Mouse (Mus musculus): ENCODE data around the gene Gm45716. TPM values are rescaled to one million over a fixed set of nuclear protein-coding genes. Genes with fewer than 3 reads are reported as not detected.

The Gm45716 gene
- polyA plus RNA-seq, 1 experiment from 2014 or later: 25.0 TPM

DNA sequence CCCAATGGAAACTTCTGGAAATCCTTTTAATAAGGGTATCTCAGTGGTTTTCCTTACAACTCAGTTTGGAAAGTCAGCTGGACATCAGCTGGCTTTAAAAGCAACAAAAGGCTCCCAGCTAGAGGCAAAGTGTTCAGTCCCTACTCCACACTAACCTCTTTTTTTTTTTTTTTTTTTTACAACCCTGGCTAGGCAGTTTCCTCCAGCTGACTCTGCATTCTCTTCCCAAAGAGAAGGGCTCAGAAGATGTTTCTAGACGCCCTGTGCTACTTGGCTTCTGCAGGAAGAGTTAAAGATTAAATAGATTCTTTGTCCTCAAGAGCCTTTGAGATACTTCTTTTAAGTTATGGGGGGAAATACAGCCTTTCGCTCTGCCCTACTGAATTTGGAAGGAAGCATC is 33.3 kb downstream of the Gm45716 start:
- H3K27ac ChIP-seq (replicated peaks): no peak overlapping the region
- no peaks in the 10 kb centered on the region for H3K27me3 ChIP-seq
- no peaks in the 10 kb centered on the region for H3K9me3 ChIP-seq
- no peaks in the 10 kb centered on the region for H3K4me1 ChIP-seq (replicated peaks)
- H3K9ac ChIP-seq: no peak overlapping the region
- H3K4me3 ChIP-seq: no peak overlapping the region
- no peaks in the 10 kb centered on the region for H3K36me3 ChIP-seq
- WGBS: 19% methylated on average over 2 of the region's 2 CpGs
- ATAC-seq (ENCODE audit: low read depth): no peak
- H3K4me2 ChIP-seq: no peak overlapping the region

DNA sequence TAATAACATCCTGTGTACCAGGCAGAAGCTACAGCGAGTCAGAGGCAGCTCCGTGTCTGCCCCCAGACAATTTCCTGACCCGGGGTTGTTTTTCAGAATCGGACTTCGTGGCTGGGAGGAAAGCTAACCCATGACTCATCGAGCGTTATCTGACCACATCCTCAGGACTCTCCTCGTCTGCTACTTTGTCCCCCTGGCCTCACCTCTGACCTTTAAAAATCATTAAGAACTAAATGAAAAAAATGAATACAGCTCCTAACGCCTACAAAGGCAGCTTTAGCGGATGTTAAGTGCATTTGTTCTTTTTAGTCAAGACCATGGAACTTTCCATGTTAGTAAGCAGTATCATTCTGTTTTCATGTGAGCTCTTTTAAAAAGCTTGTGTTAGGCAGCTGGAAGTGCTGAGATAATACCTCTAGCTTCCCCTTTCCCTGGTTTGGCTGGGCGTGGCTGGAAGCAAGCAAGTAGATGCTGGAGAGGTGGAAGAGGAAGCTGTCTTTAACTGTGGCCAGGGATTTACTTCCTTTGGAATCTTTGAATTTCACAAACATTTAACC is 37.5 kb downstream of the Gm45716 start:
- H3K4me3 ChIP-seq: no peak overlapping the region
- H3K4me2 ChIP-seq: no peak overlapping the region
- peaks cover 6% of the 10 kb centered on the region; the same call in 1 of the 2 replicates for H3K4me1 ChIP-seq (replicated peaks)
- H3K36me3 ChIP-seq: no peaks in the 10 kb centered on the region
- H3K27me3 ChIP-seq: no peaks in the 10 kb centered on the region
- H3K9ac ChIP-seq: no peak overlapping the region
- no peaks in the 10 kb centered on the region for H3K9me3 ChIP-seq
- no peak for ATAC-seq (ENCODE audit: low read depth)
- 71% methylated on average over 11 of the region's 11 CpGs for WGBS
- H3K27ac ChIP-seq (replicated peaks): no peak overlapping the region

DNA sequence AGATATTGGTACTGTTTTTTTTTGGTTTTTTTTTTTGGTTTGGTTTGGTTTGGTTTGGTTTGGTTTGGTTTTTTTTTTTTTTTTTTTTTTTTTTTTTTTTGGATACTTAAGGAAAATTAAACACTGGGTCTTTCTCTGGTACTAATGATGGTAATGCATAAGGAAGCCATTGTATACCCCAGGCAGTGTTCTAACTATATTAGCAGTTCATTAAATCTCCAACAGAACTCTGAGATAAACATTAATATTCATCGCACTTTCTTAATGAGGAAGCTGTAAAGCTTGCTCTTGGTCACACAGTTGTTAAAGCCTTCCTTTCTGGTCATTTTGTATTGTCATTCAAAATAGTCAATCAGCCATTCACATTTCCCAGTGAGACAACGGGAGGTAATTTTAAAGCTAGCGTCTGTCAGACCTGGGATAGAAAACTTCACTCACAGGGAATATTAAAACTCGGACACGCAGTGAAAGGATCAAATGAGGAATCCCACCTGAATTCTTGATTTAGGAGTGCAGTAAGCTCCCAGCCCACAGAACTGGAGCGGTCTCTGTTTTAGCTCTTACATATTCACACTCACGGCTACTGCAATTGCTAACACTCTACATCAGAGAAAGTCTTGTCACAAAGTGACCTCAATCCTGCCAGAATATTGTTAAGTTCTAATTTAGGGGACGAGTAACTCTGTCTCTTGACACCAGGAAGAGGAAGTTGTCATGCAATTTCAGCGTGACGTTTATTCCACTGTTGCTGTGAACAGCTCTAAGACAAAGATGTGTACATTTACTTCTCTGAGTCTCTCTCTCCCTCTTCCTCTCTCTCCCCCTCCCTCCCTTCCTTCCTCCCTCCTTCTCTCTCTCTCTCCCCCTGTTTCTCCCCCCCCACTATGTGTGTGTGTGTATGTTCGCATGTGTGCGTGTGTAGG is 39.8 kb downstream of the Gm45716 start:
- no peaks in the 10 kb centered on the region for H3K36me3 ChIP-seq
- H3K4me1 ChIP-seq (replicated peaks): peaks cover 7% of the 10 kb centered on the region
- no peaks in the 10 kb centered on the region for H3K27me3 ChIP-seq
- 49% methylated on average over 12 of the region's 12 CpGs for WGBS
- no peak overlapping the region for H3K9ac ChIP-seq
- H3K4me2 ChIP-seq: no peak overlapping the region
- no peaks in the 10 kb centered on the region for H3K9me3 ChIP-seq
- H3K4me3 ChIP-seq: no peak overlapping the region
- no peak for ATAC-seq (ENCODE audit: low read depth)
- no peak overlapping the region for H3K27ac ChIP-seq (replicated peaks)

DNA sequence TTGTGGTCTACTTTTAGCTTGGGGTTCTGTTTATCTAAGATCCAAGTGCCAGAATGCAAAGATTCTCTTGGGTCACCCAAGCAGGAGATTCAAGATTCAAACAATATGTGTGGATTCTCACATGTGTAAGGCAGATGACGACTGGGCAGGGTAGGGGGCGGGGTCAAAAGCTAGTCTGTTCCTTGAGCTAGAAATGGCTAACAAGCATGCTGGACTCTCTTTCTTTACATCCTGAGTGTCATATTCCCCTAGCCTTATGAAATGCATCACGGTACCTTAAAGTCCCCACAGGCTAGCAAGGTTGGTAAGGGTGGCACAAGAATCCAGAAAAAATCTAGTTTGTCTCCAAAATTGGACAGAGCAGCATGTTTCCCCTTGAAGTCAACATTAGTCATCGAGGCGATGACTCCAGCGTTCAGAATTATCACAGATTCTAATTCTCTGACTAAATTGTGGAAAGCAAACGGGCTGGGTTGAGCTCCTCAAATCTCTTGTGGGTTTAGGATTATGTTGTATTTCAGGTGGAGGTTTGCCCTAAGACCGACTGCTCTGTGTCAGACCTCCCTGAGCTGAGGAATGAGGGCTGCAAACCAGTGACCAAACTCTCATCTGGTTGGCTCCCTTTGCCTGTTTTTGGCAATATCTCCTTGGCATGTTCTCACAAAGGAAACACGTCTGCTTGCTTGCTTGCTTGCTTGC is 40.9 kb downstream of the Gm45716 start:
- no peak for ATAC-seq (ENCODE audit: low read depth)

DNA sequence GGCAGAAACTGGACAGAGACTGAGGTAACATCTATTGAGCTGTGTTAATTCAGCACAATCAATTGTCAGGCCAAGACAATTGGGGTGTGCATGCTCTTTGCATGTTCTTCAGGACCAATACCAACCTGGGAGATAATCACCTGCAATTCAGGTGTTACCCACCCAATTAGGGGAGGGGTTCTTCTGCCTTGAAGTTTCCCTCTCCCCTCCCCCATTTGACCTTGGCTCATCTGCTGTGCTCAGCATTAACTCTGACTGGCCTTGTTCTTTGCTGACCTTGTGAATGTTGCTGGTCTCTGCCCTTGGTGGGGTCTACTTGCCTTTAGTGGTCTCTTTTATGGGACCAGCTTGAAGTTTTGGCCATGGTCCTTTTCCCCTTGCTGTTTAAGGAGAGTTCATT is 42.3 kb downstream of the Gm45716 start:
- no peaks in the 10 kb centered on the region for H3K27me3 ChIP-seq
- peaks cover 13% of the 10 kb centered on the region for H3K4me1 ChIP-seq (replicated peaks)
- no peak overlapping the region for H3K27ac ChIP-seq (replicated peaks)
- H3K9ac ChIP-seq: no peak overlapping the region
- no peak for ATAC-seq (ENCODE audit: low read depth)
- H3K36me3 ChIP-seq: no peaks in the 10 kb centered on the region
- H3K4me2 ChIP-seq: no peak overlapping the region
- no peaks in the 10 kb centered on the region for H3K9me3 ChIP-seq
- H3K4me3 ChIP-seq: no peak overlapping the region

More for the DNA sequence above, 40.9 kb downstream of the Gm45716 start:
- 85% methylated on average over 9 of the region's 9 CpGs for WGBS
- Histone ChIP-seq H3K27me3 (no peaks in the 10 kb centered on the region), H3K27ac (replicated peaks) (no peak overlapping the region), H3K4me3 (no peak overlapping the region), H3K9ac (no peak overlapping the region), H3K36me3 (no peaks in the 10 kb centered on the region), H3K4me1 (replicated peaks) (peaks cover 13% of the 10 kb centered on the region), H3K9me3 (no peaks in the 10 kb centered on the region), H3K4me2 (no peak overlapping the region)

DNA sequence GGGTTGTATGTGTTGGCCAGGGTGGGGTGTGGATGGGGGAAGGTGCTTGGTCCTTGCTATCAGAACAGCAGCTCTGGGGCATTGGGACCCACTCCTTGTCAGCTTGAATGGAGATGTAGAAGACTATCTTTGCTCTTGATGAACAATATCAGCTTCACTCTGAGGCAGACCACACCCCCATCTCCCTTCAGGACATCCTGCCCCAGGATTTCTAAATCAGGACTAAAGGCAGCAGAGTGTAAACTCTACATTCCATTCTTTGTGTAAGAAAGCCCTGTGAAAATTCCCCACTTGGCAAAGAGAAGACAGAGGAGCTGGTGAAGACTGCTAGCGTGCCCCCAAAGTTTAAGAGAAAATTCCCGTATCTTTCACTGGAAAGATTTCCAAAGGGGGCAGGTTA is 43.2 kb downstream of the Gm45716 start:
- no peak overlapping the region for H3K9ac ChIP-seq
- H3K27ac ChIP-seq (replicated peaks): no peak overlapping the region
- H3K27me3 ChIP-seq: no peaks in the 10 kb centered on the region
- no peak overlapping the region for H3K4me2 ChIP-seq
- WGBS: 81% methylated on average over 2 of the region's 2 CpGs
- H3K4me3 ChIP-seq: no peak overlapping the region
- H3K36me3 ChIP-seq: no peaks in the 10 kb centered on the region
- no peaks in the 10 kb centered on the region for H3K9me3 ChIP-seq
- peaks cover 13% of the 10 kb centered on the region for H3K4me1 ChIP-seq (replicated peaks)
- ATAC-seq (ENCODE audit: low read depth): no peak

DNA sequence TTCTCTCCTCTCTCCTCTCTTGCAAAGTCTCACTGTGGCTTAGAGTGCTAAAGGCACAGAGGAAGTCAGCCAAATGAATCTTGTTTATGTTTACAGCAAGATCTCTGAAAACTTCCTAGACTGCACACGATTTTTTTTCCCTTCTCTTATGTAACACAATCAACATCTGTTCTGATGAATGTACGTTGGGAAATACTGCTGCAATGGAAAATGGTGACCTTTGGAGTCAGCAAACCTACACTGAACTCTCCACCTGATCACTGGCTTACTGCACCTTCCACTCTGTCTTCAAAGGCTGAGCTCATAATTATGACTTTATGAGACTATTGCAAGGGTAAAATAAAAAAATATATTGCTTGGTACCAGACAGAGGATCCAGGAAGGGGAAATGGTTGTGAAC is 44.1 kb downstream of the Gm45716 start:
- no peak overlapping the region for H3K4me2 ChIP-seq
- no peak for ATAC-seq (ENCODE audit: low read depth)
- WGBS: 69% methylated on average over 2 of the region's 2 CpGs

DNA sequence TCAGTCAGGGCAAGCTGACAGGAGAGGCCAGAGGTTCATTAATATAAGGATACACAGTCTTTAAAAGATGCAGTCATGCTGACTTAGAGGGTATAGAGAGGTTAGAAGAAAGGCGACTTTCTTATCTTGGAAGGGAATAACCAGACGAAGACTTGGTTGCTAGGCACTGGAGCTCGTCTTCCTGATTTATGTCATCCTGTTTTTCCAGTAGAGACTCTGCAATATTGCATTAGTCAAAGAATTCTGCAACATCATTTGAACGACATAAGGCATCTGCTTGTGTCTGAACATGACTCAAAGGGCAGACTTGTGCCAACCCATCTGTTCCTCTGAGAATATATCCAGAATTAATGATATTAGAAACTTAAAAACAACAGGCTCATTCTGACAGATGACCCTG is 45.2 kb downstream of the Gm45716 start:
- no peaks in the 10 kb centered on the region for H3K27me3 ChIP-seq

More for the DNA sequence above, 44.1 kb downstream of the Gm45716 start:
- no peak overlapping the region for H3K4me3 ChIP-seq
- H3K9me3 ChIP-seq: no peaks in the 10 kb centered on the region
- H3K27me3 ChIP-seq: no peaks in the 10 kb centered on the region
- H3K27ac ChIP-seq (replicated peaks): no peak overlapping the region
- peaks cover 13% of the 10 kb centered on the region for H3K4me1 ChIP-seq (replicated peaks)
- no peaks in the 10 kb centered on the region for H3K36me3 ChIP-seq
- no peak overlapping the region for H3K9ac ChIP-seq

DNA sequence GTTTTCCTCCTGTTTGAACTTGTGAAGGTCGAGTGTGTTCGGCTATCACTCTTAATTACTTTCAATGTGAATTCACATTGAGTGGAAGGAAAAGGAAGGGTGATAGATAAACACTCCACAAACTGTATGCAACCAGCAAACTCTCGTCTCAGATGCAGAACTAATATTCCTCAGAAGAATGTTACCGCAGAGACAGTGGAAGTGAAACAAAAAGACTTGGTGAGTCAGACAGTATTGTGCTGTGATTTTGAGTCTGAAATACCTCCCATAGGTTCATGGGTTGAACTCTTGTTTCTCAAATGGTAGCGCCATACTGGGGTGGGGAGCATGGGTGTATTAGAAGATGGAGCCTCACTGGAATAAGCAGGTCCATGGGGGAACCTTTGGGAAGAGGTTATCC is 47.7 kb downstream of the Gm45716 start:
- no peak overlapping the region for H3K9ac ChIP-seq
- no peak overlapping the region for H3K27ac ChIP-seq (replicated peaks)
- no peaks in the 10 kb centered on the region for H3K27me3 ChIP-seq
- no peaks in the 10 kb centered on the region for H3K36me3 ChIP-seq
- peaks cover 7% of the 10 kb centered on the region; the same call in 1 of the 2 replicates for H3K4me1 ChIP-seq (replicated peaks)
- no peak overlapping the region for H3K4me2 ChIP-seq
- H3K4me3 ChIP-seq: no peak overlapping the region
- H3K9me3 ChIP-seq: no peaks in the 10 kb centered on the region
- ATAC-seq (ENCODE audit: low read depth): no peak
- 90% methylated on average over 5 of the region's 5 CpGs for WGBS

More for the DNA sequence above, 45.2 kb downstream of the Gm45716 start:
- H3K9me3 ChIP-seq: no peaks in the 10 kb centered on the region
- 30% methylated on average over 4 of the region's 4 CpGs for WGBS
- H3K27ac ChIP-seq (replicated peaks): no peak overlapping the region
- no peak overlapping the region for H3K4me3 ChIP-seq
- H3K9ac ChIP-seq: no peak overlapping the region
- H3K4me1 ChIP-seq (replicated peaks): peaks cover 7% of the 10 kb centered on the region; the same call in 1 of the 2 replicates
- no peak overlapping the region for H3K4me2 ChIP-seq
- no peak for ATAC-seq (ENCODE audit: low read depth)
- H3K36me3 ChIP-seq: no peaks in the 10 kb centered on the region

DNA sequence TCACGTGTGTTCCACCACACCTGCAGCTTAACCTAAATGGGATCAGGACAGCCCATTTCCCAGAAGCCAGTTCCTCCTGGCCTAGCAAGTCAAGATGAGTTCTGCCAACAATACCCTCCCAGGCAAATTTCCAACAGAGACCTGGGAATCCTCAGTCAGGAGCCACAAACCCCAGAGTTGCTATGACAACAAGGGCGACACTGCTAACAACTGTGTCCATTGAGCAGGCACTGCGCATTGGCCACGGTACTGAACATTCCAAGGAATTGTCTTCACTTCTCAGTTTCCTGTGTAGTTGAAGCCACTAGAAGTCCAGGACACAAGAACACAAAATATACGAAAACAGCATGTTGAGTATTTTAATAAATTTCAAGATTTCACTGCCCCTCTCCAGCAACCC is 50.1 kb downstream of the Gm45716 start:
- peaks cover 2% of the 10 kb centered on the region; the same call in 1 of the 2 replicates for H3K4me1 ChIP-seq (replicated peaks)
- no peak overlapping the region for H3K27ac ChIP-seq (replicated peaks)
- H3K27me3 ChIP-seq: no peaks in the 10 kb centered on the region
- H3K4me3 ChIP-seq: no peak overlapping the region
- no peaks in the 10 kb centered on the region for H3K36me3 ChIP-seq
- no peak overlapping the region for H3K9ac ChIP-seq
- 47% methylated on average over 5 of the region's 5 CpGs for WGBS
- ATAC-seq (ENCODE audit: low read depth): no peak
- H3K4me2 ChIP-seq: no peak overlapping the region
- H3K9me3 ChIP-seq: no peaks in the 10 kb centered on the region

DNA sequence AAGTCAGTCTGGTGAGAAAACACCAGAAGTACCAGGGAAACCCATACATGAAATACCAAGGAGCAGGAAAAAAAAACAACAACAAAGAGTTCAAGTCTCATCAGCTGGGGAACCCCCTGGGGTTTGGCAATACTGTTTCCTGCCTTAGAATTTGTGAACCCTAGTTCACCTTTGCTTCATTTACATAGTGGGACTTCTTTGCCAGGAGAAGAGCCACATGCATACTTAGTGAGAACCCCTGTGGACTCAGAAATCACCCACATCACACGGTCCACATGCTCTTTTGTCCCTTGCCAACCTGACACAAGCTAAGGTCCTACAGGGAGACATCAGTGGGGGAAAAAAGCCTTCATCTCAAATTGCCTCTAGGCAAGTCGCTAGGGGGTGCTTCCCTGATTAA is 51.2 kb downstream of the Gm45716 start:
- WGBS: 20% methylated on average over 2 of the region's 2 CpGs
- no peaks in the 10 kb centered on the region for H3K4me1 ChIP-seq (replicated peaks)

DNA sequence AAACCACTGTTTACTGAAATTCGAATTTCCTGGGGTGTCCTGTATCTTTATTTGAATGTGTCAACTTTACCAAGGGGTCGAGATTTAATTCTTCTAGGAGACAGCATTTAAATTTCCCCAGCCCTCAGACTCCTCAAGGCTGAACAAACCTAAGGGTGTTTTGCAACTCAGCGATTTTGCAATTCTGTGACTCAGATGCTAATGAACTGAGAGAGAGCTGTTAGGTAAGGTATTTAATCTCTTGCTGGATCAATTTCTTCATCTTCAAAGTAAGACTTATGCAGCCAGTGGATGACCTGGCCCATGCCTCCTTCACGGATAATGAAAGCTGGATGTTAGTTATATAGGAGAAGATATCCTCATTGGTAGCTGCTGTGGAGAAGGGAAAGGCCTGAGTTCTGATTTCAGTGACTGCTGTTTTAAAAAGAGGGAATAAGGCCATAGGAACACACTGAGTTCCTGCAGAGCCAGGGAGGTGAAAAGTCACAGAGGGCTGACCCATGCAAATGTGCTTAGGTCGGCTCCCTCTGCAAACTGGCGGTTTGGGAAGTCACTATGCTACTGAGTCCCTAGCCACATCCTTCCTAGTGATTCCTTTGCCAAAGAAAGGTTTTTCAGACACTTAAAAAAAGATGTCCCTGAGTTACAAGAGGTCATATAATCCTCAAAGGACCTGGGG is 53.3 kb downstream of the Gm45716 start:
- Histone ChIP-seq H3K4me2 (no peak overlapping the region), H3K9me3 (no peaks in the 10 kb centered on the region), H3K9ac (no peak overlapping the region), H3K27me3 (no peaks in the 10 kb centered on the region), H3K36me3 (no peaks in the 10 kb centered on the region), H3K27ac (replicated peaks) (no peak overlapping the region), H3K4me1 (replicated peaks) (no peaks in the 10 kb centered on the region), H3K4me3 (no peak overlapping the region)
- 26% methylated on average over 6 of the region's 6 CpGs for WGBS
- ATAC-seq (ENCODE audit: low read depth): no peak

More for the DNA sequence above, 51.2 kb downstream of the Gm45716 start:
- H3K36me3 ChIP-seq: no peaks in the 10 kb centered on the region
- no peaks in the 10 kb centered on the region for H3K9me3 ChIP-seq
- H3K9ac ChIP-seq: no peak overlapping the region
- no peak overlapping the region for H3K4me2 ChIP-seq
- H3K27ac ChIP-seq (replicated peaks): no peak overlapping the region
- no peaks in the 10 kb centered on the region for H3K27me3 ChIP-seq
- no peak overlapping the region for H3K4me3 ChIP-seq
- ATAC-seq (ENCODE audit: low read depth): no peak

Data from neural tube, embryonic 13.5 days (tissue).